ENCODE assay signal across 13 mouse cellular contexts in genomic region chr5:112908169-112908614, GRCm38 (mm10). TPM values are rescaled to one million over a fixed set of nuclear protein-coding genes. Genes with fewer than 3 reads are reported as not detected.
DNase-seq lines count a peak whose midpoint lies in the region; ATAC-seq and TF ChIP-seq lines count a peak whose summit lies in the region.
"Had no signal": no experiment of that assay in that cellular context is flagged by ENCODE, and none has a peak within 500 bp of the region (broad histone marks: within the 10 kb centered on the region; RNA-seq: fewer than 3 reads in every experiment).

No protein-coding gene starts in this region.

- peaks cover 20% of the 10 kb centered on the region for H3K4me1 ChIP-seq in embryonic facial prominence, embryonic 10.5 days
- peaks cover 16% of the 10 kb centered on the region for H3K4me1 ChIP-seq in heart, embryonic 15.5 days (replicated peaks)
- no peaks in the 10 kb centered on the region for H3K4me1 ChIP-seq in lung, postnatal 0 days (ENCODE audit: insufficient read depth, low read depth, low read length)
- peaks cover 4% of the 10 kb centered on the region; the same call in 1 of the 2 replicates for H3K4me1 ChIP-seq in intestine, embryonic 15.5 days (replicated peaks)
- H3K4me1 ChIP-seq: neural tube, embryonic 12.5 days had no signal

- WGBS in embryonic facial prominence, embryonic 10.5 days = 50% methylated on average over 2 of the region's 2 CpGs
- WGBS in heart, embryonic 15.5 days = 13% methylated on average over 2 of the region's 2 CpGs
- 10% methylated on average over 2 of the region's 2 CpGs for WGBS in lung, postnatal 0 days
- 32% methylated on average over 2 of the region's 2 CpGs for WGBS in intestine, embryonic 15.5 days

- intact Hi-C loops in heart, postnatal 25 days (cut with DNase I) = loop anchor here (2.0 kb wide), 1 partner anchor 825 kb away; no protein-coding TSS in a partner anchor

- no peak for TF ChIP-seq CTCF in lung, postnatal 0 days (IDR thresholded peaks at IDR 0.05)

- peak overlapping the region; percentile 21; the same call in 1 of the 2 replicates for H3K27ac ChIP-seq in embryonic facial prominence, embryonic 10.5 days (replicated peaks)
- H3K27ac ChIP-seq in heart, embryonic 15.5 days = peak overlapping the region; percentile 75
- no peak overlapping the region for H3K27ac ChIP-seq in lung, postnatal 0 days (ENCODE audit: low read length)
- no peak overlapping the region for H3K27ac ChIP-seq in intestine, embryonic 15.5 days
- H3K27ac ChIP-seq: hindbrain, embryonic 12.5 days; neural tube, embryonic 12.5 days had no signal

- no peak overlapping the region for H3K9ac ChIP-seq in heart, embryonic 15.5 days
- H3K9ac ChIP-seq in lung, postnatal 0 days (replicated peaks; ENCODE audit: low read depth) = no peak overlapping the region
- no peak overlapping the region for H3K9ac ChIP-seq in intestine, embryonic 15.5 days
- H3K9ac ChIP-seq: hindbrain, embryonic 12.5 days; neural tube, embryonic 12.5 days had no signal

- ATAC-seq in heart, embryonic 15.5 days (replicated peaks; ENCODE audit: insufficient number of reproducible peaks, insufficient read depth, low FRiP score, low read depth) = peak; percentile 66
- ATAC-seq in lung, postnatal 0 days = peak; percentile 38
- no peak for ATAC-seq in activated CD4-positive, CD25-positive, alpha-beta regulatory T cell, adult 4 months
- ATAC-seq in intestine, embryonic 15.5 days = no peak

- no peak overlapping the region for H3K4me3 ChIP-seq in embryonic facial prominence, embryonic 10.5 days
- H3K4me3 ChIP-seq in heart, embryonic 15.5 days = no peak overlapping the region
- H3K4me3 ChIP-seq in lung, postnatal 0 days (ENCODE audit: low read depth, low read length) = no peak overlapping the region
- no peak overlapping the region for H3K4me3 ChIP-seq in intestine, embryonic 15.5 days (replicated peaks)
- H3K4me3 ChIP-seq: hindbrain, embryonic 12.5 days; neural tube, embryonic 12.5 days had no signal

- DNase-seq in heart, adult 11 months = peak; percentile 95
- DNase-seq in heart, postnatal 25 days (ENCODE audit: low spot score) = no peak
- DNase-seq in embryonic facial prominence, embryonic 10.5 days (ENCODE audit: low spot score) = peak; percentile 20
- DNase-seq in lung, postnatal 0 days (ENCODE audit: low spot score) = no peak
- no peak for DNase-seq in thymus, postnatal 36 days
- DNase-seq: cerebellum, postnatal 10 days; right cerebral cortex, postnatal 25 days; thymus, adult 2 months had no signal

- no peaks in the 10 kb centered on the region for H3K36me3 ChIP-seq in embryonic facial prominence, embryonic 10.5 days (replicated peaks)
- no peaks in the 10 kb centered on the region for H3K36me3 ChIP-seq in heart, embryonic 15.5 days
- no peaks in the 10 kb centered on the region for H3K36me3 ChIP-seq in lung, postnatal 0 days (ENCODE audit: insufficient read depth, low read length)
- no peaks in the 10 kb centered on the region for H3K36me3 ChIP-seq in intestine, embryonic 15.5 days
- H3K36me3 ChIP-seq: hindbrain, embryonic 12.5 days; neural tube, embryonic 12.5 days had no signal

- H3K27me3 ChIP-seq in embryonic facial prominence, embryonic 10.5 days (replicated peaks; ENCODE audit: low read depth, poor library complexity, severe bottlenecking) = no peaks in the 10 kb centered on the region
- H3K27me3 ChIP-seq in heart, embryonic 15.5 days = no peaks in the 10 kb centered on the region
- H3K27me3 ChIP-seq in lung, postnatal 0 days (replicated peaks; ENCODE audit: insufficient read depth, low read length) = no peaks in the 10 kb centered on the region
- no peaks in the 10 kb centered on the region for H3K27me3 ChIP-seq in intestine, embryonic 15.5 days (replicated peaks)
- H3K27me3 ChIP-seq: hindbrain, embryonic 12.5 days; neural tube, embryonic 12.5 days had no signal

- no peak overlapping the region for H3K4me2 ChIP-seq in heart, embryonic 15.5 days
- H3K4me2 ChIP-seq in lung, postnatal 0 days (replicated peaks; ENCODE audit: low read depth, low read length) = no peak overlapping the region
- H3K4me2 ChIP-seq in intestine, embryonic 15.5 days (replicated peaks) = no peak overlapping the region
- H3K4me2 ChIP-seq: hindbrain, embryonic 12.5 days; neural tube, embryonic 12.5 days had no signal

- no peak for TF ChIP-seq EP300 in lung, postnatal 0 days (IDR thresholded peaks at IDR 0.05)

- no peaks in the 10 kb centered on the region for H3K9me3 ChIP-seq in embryonic facial prominence, embryonic 10.5 days
- no peaks in the 10 kb centered on the region for H3K9me3 ChIP-seq in heart, embryonic 15.5 days (replicated peaks)
- no peaks in the 10 kb centered on the region for H3K9me3 ChIP-seq in lung, postnatal 0 days (ENCODE audit: low read length)
- no peaks in the 10 kb centered on the region for H3K9me3 ChIP-seq in intestine, embryonic 15.5 days
- H3K9me3 ChIP-seq: hindbrain, embryonic 12.5 days; neural tube, embryonic 12.5 days had no signal

RNA-seq across cellular contexts. Expression of gene Myo18b, which starts 12.0 kb away (rescaled TPM):
- total RNA-seq in heart, postnatal 25 days (2021) = 100 to 1,000 TPM; 253 to 259 TPM
- 0.19 TPM in 2 replicates for polyA plus RNA-seq in embryonic facial prominence, embryonic 10.5 days (2016; fragmentation: Nextera tagmentation; extraction: Ambion mirVana)
- polyA plus RNA-seq in heart, embryonic 15.5 days (2015; fragmentation: Nextera tagmentation; extraction: Ambion mirVana) = 22.5 and 22.6 TPM in 2 replicates
- polyA plus RNA-seq in lung, postnatal 0 days (2015; fragmentation: Nextera tagmentation; extraction: Ambion mirVana) = 0.13 and 0.17 TPM in 2 replicates
- polyA plus RNA-seq in activated CD4-positive, CD25-positive, alpha-beta regulatory T cell, adult 4 months (2017; shearing (Covaris generic)) = not detected
- polyA plus RNA-seq in intestine, embryonic 15.5 days (2015; fragmentation: Nextera tagmentation; extraction: Ambion mirVana) = 0.39 and 0.40 TPM in 2 replicates

Comparison
In these comparisons a context has a peak if more than half of its experiments do, and no peak if none do; other contexts are left out.
1. DNase-seq: peak in heart, adult 11 months (single experiment) and embryonic facial prominence, embryonic 10.5 days (single experiment); none in heart, postnatal 25 days (single experiment), lung, postnatal 0 days (single experiment) and thymus, postnatal 36 days (0 of 2).
2. H3K27ac ChIP-seq: peak in embryonic facial prominence, embryonic 10.5 days (single experiment) and heart, embryonic 15.5 days (single experiment); none in lung, postnatal 0 days (single experiment) and intestine, embryonic 15.5 days (single experiment).
3. ATAC-seq: peak in heart, embryonic 15.5 days (single experiment) and lung, postnatal 0 days (single experiment); none in activated CD4-positive, CD25-positive, alpha-beta regulatory T cell, adult 4 months (single experiment) and intestine, embryonic 15.5 days (single experiment).
4. RNA of gene Myo18b, which starts 12.0 kb away (polyA plus RNA-seq): 22.5 to 22.6 TPM in heart, embryonic 15.5 days; 0.39 to 0.40 TPM in intestine, embryonic 15.5 days, 0.19 TPM in embryonic facial prominence, embryonic 10.5 days, 0.13 to 0.17 TPM in lung, postnatal 0 days and not detected in activated CD4-positive, CD25-positive, alpha-beta regulatory T cell, adult 4 months; every median in the first group is over 10 times any median in the second.